Mouse (Mus musculus) adrenal gland, adult (tissue): ENCODE measurements around the gene Prmt7.

ENCODE experiments used
- DNase-seq, 2 experiments: peaks; one replicate each; pipeline ENCODE4 v3.0.0; 2022 to 2023; ENCODE audit warnings: low spot score in 1 of 2; ENCODE audit not compliant: inconsistent age in 2 of 2

The Prmt7 gene

DNA sequence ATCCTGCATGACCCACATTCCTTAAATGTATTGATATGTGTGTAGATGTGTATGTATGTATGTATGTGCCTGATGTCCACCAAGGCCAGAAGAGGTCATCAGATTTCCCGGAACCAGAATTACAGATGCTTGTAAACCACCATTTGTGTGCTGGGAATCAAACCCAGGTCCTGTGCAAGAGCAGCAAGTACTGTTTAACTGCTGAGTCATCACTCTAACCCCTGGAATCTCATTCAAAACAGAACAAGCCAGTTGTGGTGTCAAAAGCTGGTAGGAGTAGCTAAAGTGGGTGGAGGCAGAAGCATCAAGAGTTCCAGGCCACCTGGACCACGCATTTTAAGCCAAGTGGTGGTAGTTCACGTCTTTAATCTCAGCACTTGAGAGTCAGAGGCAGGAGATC, 3.2 kb downstream of the Prmt7 start:
- no peak for DNase-seq

DNA sequence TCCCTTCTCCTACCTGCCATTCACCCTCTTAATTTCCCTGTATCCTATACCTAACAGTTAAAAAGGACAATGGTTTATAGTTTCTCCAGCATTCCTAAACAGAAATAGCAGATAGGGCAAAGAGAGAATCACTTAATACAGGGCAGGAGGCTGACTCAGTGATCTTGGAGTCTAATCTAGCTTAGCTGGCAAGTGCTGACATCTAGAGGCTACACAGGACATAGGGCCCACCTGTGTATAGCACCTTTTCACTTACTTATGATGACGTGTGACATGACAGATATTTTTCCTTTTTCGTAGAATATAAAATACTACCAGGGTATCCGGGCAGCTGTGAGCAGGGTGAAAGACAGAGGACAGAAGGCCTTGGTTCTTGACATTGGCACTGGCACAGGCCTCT, 8.9 kb downstream of the Prmt7 start:
- DNase-seq: peak in 1 of 2 experiments; percentile 26

DNA sequence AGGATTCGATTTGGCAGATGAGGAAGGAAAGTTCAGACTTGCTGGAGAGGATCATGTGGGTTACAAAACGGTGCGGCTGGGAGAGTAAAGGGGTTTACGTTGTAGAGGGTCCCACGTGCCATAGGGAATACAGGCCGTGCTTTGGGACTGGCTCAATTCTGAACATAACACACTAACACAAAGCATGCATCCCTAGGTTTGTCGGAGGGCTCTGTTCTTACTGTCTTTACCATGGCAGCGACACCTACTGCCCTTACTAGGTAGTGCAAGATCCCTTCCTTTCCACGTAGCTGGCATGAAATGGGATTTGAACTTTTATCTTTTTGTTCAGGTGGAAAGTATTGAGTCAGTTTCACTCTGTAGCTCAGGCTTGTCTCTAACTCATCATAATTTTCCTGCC, 15.9 kb downstream of the Prmt7 start:
- DNase-seq: peak; percentile 35 to 82

DNA sequence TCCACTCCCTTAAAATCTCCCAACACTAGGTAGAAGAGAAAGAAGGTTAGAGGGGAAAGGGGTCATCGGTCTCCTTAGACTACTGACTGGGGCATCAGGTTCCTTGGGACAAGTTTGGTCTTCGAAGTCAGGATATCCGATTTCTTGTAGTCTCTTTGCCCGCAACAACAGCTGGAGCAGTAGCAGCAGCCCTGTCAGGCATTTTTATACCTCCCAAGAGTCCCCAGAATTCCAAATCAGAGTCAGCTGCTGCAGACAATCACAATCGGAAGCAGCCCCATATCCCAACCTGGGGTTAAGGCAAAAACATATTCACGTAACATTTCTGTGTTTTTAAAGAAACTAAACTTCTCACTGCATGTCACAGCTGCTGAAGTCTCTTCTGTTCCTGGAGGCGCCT, 20.8 kb downstream of the Prmt7 start:
- peak in 1 of 2 experiments; percentile 14 for DNase-seq

DNA sequence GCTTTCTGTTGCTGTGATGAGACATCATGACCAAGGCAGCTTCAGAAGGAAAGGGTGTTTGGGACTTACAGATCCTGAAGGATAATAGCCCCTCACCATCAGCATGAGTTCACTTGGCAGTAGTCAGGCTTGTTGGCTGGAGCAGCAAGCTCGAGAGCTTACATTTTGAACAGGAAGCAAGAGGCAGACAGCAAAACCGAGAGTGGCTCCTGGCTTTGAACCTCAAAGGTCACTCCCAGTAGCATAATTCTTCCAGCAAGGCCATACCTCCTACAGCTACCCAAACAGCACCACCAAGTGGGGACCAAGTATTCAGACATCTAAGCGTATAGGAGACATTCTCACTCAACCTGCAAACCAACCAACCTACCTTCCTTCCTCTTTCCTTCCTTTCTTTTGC, 22.0 kb downstream of the Prmt7 start:
- DNase-seq: peak in 1 of 2 experiments; percentile 61

DNA sequence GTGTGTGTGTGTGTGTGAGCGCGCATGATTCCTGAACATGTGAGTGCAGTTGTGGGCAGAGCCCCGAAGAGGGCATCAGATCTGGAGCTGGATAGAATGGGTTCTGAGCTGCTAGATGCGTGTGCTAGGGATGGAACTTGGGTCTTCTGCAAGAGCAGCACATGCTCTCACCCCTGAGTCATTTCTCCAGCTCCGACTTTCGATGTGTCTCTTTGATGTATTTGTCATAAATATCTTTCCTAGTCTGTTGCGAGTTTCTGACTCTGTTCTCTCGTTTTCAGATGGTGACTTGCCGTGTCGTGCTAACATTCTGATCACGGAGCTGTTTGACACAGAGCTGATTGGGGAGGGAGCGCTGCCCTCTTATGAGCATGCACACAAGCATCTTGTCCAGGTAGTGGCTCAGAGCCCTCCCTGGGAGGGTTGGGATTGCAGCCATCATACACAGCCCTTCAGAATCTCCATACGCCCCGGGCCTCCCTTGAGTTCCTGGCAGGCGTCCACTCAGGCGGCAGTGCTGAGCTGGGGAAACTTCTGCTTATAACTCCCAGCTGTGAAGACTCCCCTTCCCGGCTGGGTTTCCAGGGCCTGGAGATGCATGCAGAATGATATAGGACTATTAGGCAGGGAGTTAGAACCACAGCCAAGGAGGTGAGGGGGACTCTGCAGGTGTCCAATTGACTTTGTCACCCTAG, 24.0 kb downstream of the Prmt7 start:
- peak in 1 of 2 experiments; percentile 16 for DNase-seq

DNA sequence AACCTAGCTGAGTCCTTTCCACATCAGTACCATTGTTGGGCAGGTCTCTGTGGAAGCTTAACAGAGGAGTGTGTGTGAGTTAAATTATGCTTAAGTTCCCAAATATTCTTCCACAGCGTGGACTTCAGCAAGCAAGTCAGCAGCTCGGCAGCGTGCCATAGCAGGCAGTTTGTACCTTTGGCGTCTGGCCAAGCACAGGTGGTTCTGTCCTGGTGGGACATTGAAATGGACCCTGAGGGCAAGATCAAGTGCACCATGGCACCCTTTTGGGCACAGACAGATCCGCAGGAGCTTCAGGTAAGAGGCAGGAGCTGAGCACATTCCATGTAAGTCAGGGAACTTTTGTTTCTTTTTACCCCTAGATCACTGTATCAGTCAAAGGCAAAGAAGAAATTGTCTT, 26.4 kb downstream of the Prmt7 start:
- no peak for DNase-seq

DNA sequence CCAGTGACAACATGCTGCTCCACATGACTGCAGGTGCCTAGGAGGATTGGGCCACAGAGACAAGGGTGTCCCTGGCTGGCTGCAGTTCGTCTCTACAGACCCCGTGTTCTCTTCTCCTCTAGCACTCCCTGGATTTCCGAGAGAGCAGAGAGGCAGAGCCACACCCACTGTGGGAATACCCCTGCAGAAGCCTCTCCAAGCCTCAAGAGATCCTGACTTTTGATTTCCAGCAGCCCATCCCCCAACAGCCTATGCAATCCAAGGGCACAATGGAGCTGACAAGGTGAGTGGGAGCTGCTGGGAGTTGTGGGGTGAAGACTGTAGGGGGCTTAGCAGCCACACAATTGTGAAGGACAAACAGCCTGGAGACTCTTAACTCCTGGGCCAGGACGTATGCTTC, 39.5 kb downstream of the Prmt7 start:
- DNase-seq: no peak

DNA sequence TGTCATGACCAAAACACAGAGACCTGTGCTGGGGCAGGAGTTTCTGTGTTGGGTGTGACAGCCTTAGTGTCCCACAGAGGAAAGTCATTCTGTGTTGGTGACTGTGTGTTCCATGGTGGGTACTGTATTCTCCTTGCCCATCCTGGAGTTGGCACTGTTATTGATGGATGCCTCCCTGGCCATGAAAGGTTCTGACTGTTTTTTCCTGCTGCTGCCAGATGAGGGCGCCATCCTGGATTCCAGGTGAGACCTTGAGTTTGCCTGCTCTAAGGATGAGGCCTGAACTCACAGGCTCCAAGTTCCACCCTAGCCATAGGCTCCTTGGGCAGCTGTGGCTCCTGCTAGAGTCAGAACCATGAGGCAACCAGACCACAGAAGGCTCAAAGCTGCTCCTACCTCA, 47.4 kb downstream of the Prmt7 start:
- DNase-seq: peak; percentile 18 to 54

DNA sequence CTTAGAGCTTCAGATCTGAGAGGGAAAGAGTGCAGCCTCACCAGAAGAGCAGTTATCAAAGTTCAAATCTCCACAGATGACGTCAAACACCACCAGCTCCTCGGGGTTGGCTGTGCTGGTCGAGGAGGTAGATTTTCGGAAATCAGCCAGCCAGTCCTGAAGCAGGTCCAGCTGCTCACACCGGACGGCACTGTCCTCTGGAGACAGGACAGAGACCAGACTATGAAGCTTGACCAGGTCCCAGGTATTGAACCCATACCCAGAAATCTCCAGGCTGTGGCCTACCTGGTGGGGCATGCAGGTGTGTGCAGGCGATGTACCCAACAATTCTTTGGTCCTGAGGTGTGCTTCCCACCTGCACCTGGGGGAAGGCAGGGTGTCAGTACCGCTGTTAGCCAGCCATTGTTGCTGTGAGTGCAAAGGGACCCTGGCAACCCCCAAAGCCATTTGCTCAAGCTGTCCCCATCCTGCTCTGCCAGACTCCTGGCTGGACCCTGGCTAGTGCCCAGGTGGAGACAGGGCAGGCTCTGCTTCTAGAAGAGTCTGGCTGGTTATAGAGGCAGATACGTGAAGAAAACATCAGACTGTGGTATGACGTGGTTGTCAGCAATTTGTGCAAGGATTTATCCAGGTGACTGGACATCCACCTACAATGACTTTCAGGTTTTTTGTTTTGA, 49.0 kb downstream of the Prmt7 start:
- DNase-seq: no peak

DNA sequence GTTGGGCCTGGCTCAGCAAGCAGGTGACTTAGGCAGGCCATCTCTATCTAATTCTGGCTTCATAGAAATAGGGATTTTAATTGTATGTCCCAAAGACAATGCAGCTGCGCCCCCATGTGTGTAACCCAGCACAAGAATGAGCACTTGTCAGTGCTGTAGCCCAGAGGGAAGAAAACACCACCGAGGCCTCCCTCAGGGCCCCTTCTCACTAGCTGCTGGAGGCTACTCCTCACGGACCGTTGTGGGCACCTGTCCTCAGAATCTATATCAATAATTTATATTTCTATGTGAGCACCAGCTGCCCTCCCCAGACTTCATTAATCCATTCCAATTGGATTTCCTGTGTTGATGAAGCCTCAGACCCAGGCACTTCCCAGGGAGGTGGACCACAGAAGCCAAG, 50.2 kb downstream of the Prmt7 start:
- DNase-seq: no peak

DNA sequence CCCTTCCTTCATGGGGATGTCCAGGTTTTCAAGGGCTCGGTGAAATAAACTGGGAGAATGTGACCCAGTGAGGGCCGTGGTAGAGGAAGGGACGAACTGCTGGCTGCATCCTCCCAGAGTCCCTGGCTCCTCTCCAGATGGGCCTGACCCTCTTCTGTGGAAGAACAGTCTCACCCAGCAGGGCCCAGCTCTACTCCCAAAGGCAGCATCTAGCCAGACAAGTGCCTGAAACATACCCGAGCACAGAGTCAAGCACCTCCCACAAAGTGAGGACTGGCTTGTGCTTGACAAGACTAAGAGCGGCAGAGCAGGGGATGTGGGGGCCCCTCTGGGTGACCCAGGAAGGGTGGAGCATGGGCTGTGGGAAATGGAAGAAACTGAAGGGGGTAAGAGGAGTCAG, 51.6 kb downstream of the Prmt7 start:
- DNase-seq: no peak

DNA sequence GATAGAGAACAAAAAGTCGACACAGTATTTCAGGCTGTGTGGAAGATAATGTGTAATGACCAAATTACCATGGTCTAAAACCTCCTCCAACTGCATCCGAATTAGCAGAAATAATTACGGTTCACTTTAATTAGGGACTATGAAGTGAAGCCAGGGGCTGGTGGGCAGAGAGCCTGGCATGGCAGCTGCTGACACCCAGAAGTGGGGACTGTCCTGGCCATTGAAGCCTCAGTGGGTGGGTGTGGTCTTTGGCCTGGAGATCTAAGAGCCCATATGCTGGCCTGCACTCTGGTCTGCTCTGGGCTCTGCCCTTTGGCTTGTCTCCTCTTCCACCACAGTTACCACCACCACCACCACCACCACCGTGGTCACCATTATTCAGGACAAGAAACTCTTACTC, 53.2 kb downstream of the Prmt7 start:
- DNase-seq: no peak

DNA sequence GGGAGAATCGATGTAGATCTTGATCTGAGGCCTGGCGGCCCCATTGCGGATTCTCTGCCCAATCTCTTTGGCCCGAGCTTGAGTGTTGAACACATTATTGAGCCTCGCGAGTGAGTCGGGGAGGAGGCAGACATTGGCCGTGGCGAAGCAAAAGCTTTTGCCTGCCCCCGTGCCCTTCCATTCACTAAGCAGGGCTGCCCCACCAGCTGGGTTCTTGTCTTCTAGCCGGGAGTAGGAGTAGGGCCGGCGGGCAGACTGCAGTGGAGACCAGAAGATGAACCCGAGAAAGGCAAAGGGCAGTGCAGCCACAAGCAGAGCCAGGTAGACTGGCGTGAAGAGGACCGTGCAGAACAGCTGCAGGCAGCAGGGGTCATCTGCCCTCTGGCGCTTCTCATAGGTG, 54.7 kb downstream of the Prmt7 start:
- no peak for DNase-seq

DNA sequence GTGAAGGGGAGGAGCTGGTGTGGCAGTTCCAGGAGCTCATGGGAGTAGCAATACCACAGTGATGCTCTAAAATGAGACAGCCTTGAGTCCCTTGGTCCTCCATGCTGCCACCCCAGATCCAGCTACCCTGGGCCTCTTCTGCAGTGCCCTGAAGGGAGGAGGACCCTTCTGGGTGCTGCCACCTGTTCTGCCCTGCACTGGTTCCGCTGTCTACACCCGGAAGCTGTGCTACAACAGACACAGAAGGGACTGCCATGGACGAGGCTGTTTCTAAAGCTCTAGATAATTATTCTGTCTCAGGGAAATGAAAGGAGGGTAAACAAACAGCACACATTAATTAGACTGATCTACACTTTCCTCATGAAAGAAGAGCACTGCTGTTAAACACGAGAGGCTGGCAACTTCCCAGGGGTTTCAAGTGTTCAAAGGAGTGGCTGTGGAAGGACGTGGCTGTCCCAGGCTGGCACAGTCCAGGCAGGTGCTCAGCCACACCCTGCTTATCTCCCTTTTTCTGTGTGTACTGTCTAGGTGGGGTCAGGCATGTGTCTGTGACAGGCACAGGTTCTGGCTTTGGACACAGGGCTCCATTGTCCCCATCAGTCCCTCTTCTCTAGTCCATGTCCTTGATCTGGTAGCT, 58.1 kb downstream of the Prmt7 start:
- DNase-seq: no peak

DNA sequence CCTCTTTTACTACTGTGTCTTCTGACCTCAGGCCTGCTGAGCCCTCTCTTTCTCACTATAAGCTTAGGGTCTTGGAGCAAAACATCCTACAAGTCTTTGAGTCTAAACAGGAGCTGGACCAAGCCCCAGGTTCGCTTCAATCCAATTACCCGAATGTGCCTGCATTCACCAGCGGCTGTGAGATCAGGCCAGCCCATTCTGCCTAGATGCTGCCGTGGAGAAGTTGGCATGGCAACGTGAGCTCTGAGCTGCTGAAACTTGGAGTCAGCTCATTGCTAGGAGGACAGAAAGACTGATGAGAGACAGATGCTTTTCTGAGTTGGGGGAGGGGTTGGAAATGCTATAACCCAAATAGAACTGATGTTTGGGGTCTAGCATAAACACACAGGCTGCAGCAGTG, 60.1 kb downstream of the Prmt7 start:
- DNase-seq: peak in 1 of 2 experiments; percentile 15

DNA sequence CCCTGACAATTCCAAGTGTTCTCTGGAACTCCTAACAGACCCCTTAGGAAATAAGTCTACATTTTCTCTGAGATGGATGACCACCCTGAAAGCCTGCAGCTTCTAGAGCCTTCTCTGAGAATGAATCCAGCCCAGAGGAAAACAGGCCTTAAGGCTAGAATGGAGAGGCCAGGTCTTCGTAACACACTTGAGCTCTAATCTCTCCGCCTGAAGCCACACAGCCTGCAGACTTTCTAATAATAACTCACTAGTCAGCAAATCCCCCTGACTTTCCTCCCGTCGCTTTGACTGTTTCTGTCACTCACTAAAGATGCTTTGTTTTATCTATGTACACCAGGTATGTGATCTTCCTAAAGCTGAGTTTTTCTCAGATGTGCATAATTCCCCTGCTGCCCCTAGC, 60.6 kb downstream of the Prmt7 start:
- DNase-seq: no peak

DNA sequence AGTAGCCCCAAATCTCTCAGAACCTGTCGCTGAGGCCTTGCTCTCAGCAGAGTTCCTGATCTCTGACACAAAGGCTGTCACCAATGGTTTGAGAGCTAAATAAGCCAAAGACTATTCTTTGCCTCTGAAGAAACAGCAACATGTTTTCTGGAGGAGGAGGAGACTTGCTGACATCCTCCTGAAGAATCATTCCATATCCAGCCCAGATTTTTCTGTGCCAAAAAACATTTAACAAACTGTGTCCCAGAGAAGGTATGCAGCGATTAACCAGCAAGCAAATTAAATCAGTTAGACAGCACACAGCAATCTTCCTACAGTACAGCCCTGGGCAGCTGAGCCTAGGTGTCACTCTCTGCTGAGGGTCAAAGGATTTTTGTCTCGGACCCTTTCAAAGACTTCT, 62.7 kb downstream of the Prmt7 start:
- no peak for DNase-seq

DNA sequence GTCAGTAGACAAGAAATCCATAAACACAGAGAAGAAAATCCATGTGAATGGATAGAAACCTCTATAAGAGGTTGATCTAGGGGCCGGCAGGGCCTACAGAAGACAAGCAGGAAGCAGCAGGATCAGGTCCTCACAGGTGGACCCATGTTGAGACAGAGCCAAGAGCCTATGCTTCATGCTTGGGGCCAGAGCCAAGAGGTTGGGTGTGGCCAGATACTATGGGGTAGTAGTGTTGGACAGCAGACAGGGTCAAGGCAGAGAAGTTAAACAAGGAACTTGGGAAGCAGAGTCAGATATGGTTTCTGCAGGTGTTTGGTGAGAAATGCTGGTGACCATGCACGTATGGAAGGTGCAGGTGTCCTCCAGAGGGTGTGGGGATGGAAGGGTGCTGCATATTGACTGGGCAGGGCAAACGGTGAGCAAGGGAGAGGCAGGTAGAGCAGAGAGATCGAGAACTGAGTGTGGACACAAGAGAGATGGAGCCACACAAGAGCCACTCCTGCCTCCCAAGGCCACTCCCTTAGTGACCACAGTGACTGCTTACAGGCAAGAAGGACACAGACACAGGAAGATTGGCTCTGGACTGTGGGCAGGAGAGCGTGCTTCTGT, 66.1 kb downstream of the Prmt7 start:
- no peak for DNase-seq

DNA sequence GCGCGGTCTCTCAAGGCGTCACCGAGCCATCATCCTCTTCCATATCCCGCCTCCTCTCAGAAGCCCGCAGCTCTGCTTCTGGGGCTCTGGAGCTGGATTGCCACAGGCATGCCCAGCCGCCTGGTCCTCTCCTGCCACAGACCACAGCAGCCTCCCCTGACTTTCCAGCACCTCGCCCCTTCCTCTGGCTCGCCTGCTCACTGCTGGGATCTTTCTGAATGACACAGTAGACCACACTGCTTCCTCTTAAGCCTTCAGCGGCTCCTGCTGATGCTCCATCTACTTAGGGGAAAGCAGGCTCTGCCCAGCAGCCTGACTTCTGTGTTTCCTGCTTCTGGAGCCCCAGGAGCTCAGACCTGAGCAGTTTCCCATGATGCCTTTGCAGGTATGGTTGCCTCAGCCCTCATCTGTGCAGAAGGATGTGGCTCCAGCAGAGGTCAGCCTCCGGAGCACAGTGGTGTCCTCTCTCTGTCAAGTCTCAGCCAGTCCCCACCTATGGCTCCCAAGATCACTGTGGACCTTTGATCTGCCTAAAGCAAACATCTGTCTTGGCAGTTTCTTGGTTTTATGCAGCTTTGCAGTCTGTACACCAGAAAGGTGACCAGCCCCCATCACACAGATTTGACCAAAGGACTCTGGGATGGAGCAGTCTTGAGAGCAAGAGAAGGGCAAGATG, 67.8 kb downstream of the Prmt7 start:
- no peak for DNase-seq

DNA sequence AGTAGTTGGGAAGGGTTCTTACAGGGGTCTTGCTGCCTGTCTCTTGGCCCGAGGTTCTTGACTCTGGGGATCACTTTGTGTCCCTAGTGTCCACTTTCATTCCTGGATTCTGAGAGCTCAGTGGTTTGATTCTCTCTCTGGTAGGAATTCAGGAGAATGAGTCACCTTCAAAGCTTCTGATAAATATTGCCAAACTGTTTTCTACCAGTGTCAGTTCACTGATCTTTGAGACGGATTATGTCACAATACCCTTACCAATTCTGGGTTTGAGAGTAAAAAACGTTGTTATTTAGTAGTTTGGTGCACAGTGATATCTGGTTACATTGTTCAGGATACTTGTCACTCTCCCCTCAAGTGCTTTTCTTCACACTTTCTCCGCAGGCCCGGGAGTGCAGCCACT, 69.4 kb downstream of the Prmt7 start:
- peak in 1 of 2 experiments; percentile 39 for DNase-seq
